Mouse (Mus musculus): ENCODE data around the gene Slc35b3.

Slc35b3 gene

DNA sequence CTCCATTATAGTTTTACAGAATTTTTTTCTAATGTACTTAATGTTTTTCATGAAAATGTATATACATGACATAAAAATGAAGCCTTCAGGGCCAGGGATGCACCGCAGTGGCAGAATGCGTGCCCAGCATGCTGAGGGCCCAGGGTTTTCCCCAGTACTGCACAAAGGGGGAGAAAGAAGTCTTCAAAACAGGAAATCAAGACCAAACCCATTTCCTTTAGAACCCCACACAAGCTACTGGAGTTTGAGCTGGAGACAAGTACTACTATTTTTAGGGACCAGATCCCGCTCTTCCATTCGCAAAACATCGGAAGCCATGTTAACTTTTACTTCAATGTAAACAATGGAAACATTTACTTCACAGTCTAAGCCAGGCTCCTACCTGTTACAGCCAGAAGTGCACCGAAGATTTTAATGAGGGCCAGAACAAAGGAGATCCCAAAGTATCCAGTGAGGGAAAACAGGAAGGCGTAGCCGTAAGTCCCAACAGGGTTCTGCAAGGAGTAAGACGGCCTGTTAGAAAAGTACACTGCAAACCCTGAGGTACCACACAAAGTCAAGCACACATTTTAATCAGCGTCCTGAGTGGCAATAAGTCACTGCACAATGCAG lies 23.7 kb downstream of the Slc35b3 start:
- DNase-seq = no peak

DNA sequence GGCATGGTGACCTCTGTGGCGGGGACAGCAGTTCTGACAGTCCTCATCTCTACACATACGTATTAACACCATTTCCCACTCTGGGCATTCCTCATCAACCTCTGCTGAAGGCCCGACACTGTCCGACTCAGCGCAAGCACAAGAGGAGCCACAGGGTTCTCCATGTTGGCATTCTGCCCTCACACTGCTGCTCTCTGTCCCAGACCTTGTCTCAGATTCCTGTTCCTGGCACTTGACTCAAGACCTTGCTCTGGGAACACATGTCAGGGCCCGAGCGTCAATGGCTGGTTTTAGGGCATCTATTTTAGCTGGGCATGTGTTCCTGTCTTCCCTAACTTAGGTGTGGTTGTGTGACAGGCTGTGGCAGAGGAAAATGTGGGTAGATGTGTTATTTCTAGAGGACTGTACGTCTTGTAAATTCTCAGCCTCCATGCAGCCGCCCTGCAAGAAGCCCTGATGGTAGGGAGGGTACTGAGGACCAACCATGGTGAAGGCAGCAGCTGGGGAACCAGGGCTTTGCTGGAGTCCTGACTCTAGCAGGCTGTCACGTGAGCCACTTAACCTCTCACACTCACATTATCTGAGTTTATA lies 24.7 kb downstream of the Slc35b3 start:
- DNase-seq = no peak

GRCm38 (mm10) chr13:38929843-38930578 lies 30.7 kb downstream of the Slc35b3 start:
- no peak for DNase-seq

DNA sequence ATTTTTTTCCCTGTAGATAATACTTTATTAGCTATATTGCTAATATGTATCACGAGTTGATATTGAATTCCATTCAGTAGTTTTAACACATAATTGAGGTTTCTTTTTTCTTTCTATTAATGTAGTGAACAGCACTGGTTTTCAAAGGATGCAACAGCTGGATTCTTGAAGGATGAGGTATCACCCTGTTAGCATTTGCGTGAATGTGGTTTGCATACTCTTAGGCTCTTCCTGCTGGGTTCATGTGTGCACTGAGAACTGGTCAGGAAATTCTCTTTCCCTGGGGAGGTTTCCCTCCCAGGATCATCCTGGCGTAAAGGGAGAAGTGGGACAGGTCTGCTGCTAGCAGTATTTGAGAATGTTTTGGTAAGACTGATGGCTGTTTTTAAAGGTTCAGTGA lies 38.0 kb downstream of the Slc35b3 start:
- no peak for DNase-seq

DNA sequence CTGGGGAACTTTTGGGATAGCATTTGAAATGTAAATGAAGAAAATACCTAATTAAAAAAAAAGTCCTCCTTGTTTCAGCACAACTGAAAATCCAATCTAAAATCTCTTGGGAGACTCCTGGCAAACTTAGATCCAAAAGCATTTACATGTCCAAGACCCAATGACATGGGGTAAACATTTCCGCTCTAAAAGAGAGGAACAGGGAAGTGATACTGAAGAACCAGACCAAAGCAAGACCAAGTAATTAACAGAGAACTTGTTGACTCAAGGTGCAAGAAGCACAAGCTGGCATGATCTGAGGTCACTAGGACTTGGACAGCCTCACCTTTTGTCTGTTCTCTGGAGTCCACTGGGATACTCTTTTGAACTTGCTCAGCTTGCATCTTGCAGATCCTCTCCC lies 39.4 kb downstream of the Slc35b3 start:
- DNase-seq = no peak

- no peak for DNase-seq
Measured at GRCm38 (mm10) chr13:38918188-38918885, 42.3 kb downstream of the Slc35b3 start.

DNA sequence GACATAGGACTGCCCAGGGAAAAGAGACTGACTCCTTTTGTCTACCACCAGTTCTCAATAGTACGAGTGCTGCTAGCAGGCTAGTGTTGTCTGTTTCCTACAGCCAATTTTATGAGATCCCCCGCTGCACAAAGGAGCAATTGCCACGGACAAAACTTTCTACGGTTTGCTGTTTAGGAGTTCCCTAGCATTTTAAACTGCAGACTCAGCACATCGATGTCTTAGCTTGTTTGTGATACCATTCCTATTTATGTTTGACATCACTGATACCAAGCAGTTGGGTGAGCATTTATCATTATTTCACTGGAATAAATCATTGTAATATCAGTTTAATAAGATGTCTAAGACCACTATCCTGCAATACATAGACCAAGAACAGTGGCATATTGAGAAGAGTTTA lies 43.1 kb downstream of the Slc35b3 start:
- no peak for DNase-seq

DNA sequence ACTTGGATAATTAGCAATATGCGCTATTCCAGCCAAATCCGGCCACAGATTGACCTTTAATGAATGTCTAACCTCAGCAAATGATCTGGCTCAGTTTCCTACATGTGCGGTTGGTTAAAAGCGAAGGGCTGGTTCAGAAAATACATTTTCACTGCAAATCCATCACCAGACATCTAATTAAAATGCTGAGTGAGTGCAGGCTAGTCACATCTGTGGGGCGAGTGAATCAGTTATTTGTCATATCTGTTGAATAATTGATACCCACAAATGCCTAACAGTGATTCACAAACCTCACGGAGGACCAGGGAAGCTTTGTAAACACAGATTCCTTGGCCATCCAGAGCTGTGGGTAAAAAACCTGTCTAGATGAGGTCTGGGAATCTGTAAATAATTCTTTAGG lies 45.9 kb downstream of the Slc35b3 start:
- no peak for DNase-seq

DNA sequence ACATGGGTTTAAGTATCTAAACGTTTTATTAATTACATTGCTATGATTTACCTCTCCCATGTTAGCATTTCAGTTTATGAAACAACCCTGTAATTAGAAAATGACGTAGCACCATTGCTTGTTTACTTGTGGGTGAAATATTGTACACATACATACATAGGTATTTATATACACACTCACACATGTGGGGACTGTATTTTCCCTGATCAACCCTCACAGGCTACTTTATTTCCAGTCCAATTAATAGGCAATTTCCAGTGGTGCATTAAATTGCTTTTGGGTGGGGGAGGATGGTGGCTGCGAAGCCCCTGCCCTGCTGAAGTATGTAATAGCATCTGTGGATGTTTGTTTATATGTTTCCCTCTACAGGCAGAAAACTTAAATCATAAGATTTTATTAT lies 68.3 kb downstream of the Slc35b3 start:
- DNase-seq = no peak

Data from lung, postnatal 36 days (tissue).